Mouse (Mus musculus): ENCODE data around the gene Spdye4c.

Gene Spdye4c

DNA sequence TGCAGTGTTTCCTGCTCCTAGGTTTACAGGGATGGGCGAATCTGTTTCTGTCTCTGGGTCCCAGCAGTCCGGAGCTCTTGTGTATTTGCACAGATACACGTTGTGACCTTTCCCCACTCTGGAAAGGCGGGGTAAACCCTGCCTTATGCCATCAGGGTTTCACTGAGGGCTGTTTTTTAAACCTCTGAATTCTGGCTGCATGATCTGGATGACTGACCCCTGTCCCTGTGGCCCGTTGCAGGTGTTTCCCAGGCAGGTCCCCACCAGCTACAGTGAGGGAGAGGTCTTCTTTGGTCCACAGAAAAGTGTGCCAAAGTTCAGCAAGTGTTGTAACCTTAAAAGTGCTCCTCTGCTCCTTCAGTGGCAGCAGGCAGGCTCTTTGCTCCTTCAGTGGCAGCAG is 18.3 kb downstream of the Spdye4c start:
- DNase-seq (ENCODE audit: low read depth) = no peak

DNA sequence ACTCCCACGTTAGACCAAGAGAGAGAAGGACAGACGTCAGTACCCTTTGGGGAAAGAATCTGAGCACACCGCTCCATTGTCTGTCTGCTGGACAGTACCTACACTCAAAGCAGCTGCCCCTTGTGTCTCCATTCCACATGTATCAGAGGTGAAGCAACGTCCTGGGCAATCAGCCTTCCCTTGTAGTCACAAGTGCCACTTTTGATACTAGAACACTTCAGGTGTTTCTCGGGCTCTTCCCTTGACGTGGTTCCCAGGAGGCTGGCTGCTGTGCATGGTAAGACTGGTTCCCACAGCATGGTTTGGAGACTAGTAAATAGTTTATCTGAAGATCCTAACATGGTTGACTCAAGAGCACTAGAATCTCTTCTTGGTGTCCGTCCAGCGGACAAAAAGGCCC is 20.2 kb downstream of the Spdye4c start:
- no peak for DNase-seq (ENCODE audit: low read depth)

DNA sequence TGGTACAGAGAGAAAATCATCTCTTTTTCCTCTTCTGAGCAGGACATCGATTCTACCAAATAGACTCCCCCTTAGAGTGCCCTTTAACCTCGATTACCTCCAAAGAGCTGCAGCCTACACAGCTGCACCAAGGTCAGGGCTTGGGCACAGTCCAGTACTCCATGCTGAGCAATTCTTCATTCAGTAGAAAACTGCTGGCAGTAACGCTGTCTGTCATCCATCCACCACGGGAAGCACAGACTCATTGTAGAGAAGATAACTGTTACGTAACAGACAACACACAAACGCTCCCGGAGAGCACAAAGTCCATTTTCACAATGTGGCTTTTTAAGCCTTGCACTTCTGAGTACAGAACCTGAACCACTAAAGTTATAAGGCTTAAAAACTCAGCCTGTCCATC is 21.3 kb downstream of the Spdye4c start:
- DNase-seq (ENCODE audit: low read depth) = no peak

DNA sequence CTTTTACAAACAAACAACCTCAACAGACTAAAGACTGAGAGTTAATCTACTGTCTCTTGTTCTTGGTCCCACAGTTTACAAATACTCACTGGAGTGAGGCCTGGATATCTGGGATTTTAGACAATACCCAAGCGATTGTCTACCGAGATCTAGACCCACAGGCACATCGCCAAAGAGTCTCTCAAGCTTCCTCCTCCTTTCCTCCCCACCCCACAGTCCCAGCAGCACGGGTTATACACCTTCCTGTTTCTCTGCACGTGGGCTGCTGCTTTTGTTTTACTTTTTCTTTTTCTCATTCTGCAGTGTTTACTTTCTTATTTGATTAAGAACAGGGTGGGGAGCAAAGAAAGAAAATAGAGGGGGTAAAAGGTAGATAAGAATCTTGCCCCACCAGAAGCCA is 22.4 kb downstream of the Spdye4c start:
- no peak for DNase-seq (ENCODE audit: low read depth)

DNA sequence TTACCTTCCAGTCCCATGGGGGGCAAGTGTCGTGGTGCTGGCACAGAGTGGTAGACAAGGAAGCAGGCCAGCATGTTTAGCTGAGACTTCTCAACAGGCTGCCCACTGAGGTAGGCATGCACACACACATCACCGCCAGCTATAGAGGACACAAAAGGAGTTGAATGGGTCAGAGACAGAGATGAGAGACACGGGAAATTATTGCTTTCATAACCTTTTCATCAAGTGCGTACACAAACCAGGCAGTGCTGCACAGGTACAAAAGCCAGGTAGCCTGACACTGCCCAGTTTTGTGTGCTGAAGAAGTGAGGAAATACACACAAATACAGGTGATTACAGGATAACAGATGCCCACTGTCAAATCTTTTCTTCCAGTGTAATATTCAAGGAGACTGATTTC is 24.4 kb downstream of the Spdye4c start:
- no peak for DNase-seq (ENCODE audit: low read depth)

DNA sequence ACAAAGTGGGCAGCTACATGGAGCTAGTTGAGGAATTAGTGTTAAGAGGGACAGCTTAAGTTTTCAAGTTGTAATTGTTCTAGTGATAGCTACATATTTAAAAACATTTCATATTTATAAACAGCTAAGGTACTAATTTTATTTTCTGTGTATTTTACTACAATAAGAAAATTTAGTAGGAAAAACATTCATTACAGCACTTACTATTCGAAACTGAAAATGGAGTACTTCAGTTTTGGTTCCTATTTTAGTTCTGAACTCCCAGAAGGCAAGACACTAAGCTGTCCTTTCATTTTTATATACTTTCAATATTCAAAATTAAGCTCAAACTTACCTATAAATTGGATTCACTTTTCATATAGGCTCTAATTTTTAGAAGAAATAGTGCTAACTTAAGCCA is 29.6 kb downstream of the Spdye4c start:
- no peak for DNase-seq (ENCODE audit: low read depth)
